Mouse (Mus musculus): ENCODE measurements at regions not wholly inside any gene's neighbourhood (a gene's known extent, or its start where the extent isn't known, plus 50 kb on each side); places are given as distances from the start of the nearest gene placed in this dataset.

GRCm38 (mm10) chr1:92731353-92732282 lies 83.0 kb upstream of the Otos start:
- H3K27ac ChIP-seq (replicated peaks), result no peak overlapping the region
- no peaks in the 10 kb centered on the region for H3K9me3 ChIP-seq (replicated peaks)
- peaks cover 8% of the 10 kb centered on the region; the same call in 1 of the 2 replicates for H3K4me1 ChIP-seq
- WGBS, result 76% methylated on average over 11 of the region's 11 CpGs
- no peak for ATAC-seq (ENCODE audit: insufficient number of reproducible peaks, low FRiP score, low TSS enrichment, low read depth)
- H3K27me3 ChIP-seq, result no peaks in the 10 kb centered on the region
- no peak overlapping the region for H3K4me2 ChIP-seq (replicated peaks)
- no peak overlapping the region for H3K4me3 ChIP-seq (replicated peaks)
- no peak overlapping the region for H3K9ac ChIP-seq
- no peaks in the 10 kb centered on the region for H3K36me3 ChIP-seq

GRCm38 (mm10) chr1:92730576-92730975 lies 81.9 kb upstream of the Otos start:
- Histone ChIP-seq H3K27me3 (no peaks in the 10 kb centered on the region), H3K4me3 (replicated peaks) (no peak overlapping the region), H3K9me3 (replicated peaks) (no peaks in the 10 kb centered on the region), H3K27ac (replicated peaks) (no peak overlapping the region), H3K4me1 (peaks cover 8% of the 10 kb centered on the region; the same call in 1 of the 2 replicates), H3K36me3 (no peaks in the 10 kb centered on the region), H3K4me2 (replicated peaks) (no peak overlapping the region), H3K9ac (no peak overlapping the region)
- WGBS, result 35% methylated on average over 6 of the region's 6 CpGs
- no peak for ATAC-seq (ENCODE audit: insufficient number of reproducible peaks, low FRiP score, low TSS enrichment, low read depth)

- Histone ChIP-seq H3K4me3 (replicated peaks) (no peak overlapping the region), H3K4me2 (replicated peaks) (no peak overlapping the region), H3K4me1 (peaks cover 8% of the 10 kb centered on the region; the same call in 1 of the 2 replicates), H3K9me3 (replicated peaks) (no peaks in the 10 kb centered on the region), H3K27ac (replicated peaks) (no peak overlapping the region), H3K9ac (no peak overlapping the region), H3K36me3 (no peaks in the 10 kb centered on the region), H3K27me3 (no peaks in the 10 kb centered on the region)
- no peak for ATAC-seq (ENCODE audit: insufficient number of reproducible peaks, low FRiP score, low TSS enrichment, low read depth)
- 63% methylated on average over 4 of the region's 4 CpGs for WGBS
Observed at GRCm38 (mm10) chr1:92727961-92728360, 79.3 kb upstream of the Otos start.

- Histone ChIP-seq H3K4me1 (peaks cover 8% of the 10 kb centered on the region; the same call in 1 of the 2 replicates), H3K9me3 (replicated peaks) (no peaks in the 10 kb centered on the region), H3K4me3 (replicated peaks) (no peak overlapping the region), H3K4me2 (replicated peaks) (no peak overlapping the region), H3K9ac (no peak overlapping the region), H3K36me3 (no peaks in the 10 kb centered on the region), H3K27ac (replicated peaks) (no peak overlapping the region), H3K27me3 (no peaks in the 10 kb centered on the region)
- 60% methylated on average over 6 of the region's 6 CpGs for WGBS
- ATAC-seq (ENCODE audit: insufficient number of reproducible peaks, low FRiP score, low TSS enrichment, low read depth), result no peak
Observed at GRCm38 (mm10) chr1:92727371-92727770, 78.7 kb upstream of the Otos start.

GRCm38 (mm10) chr1:92726341-92726740 lies 77.7 kb upstream of the Otos start:
- Histone ChIP-seq H3K9me3 (replicated peaks) (no peaks in the 10 kb centered on the region), H3K4me3 (replicated peaks) (no peak overlapping the region), H3K4me1 (peaks cover 8% of the 10 kb centered on the region; the same call in 1 of the 2 replicates), H3K27me3 (no peaks in the 10 kb centered on the region), H3K36me3 (no peaks in the 10 kb centered on the region), H3K9ac (no peak overlapping the region), H3K27ac (replicated peaks) (no peak overlapping the region), H3K4me2 (replicated peaks) (no peak overlapping the region)
- 73% methylated on average over 6 of the region's 6 CpGs for WGBS
- ATAC-seq (ENCODE audit: insufficient number of reproducible peaks, low FRiP score, low TSS enrichment, low read depth), result no peak

GRCm38 (mm10) chr1:92724135-92724534 lies 75.5 kb upstream of the Otos start:
- no peak for ATAC-seq (ENCODE audit: insufficient number of reproducible peaks, low FRiP score, low TSS enrichment, low read depth)
- H3K4me3 ChIP-seq (replicated peaks), result no peak overlapping the region
- 73% methylated on average over 3 of the region's 3 CpGs for WGBS

GRCm38 (mm10) chr1:92720567-92720966 lies 71.9 kb upstream of the Otos start:
- H3K36me3 ChIP-seq, result no peaks in the 10 kb centered on the region
- WGBS, result 47% methylated on average over 10 of the region's 10 CpGs
- H3K9me3 ChIP-seq (replicated peaks), result no peaks in the 10 kb centered on the region
- no peak for ATAC-seq (ENCODE audit: insufficient number of reproducible peaks, low FRiP score, low TSS enrichment, low read depth)
- H3K4me2 ChIP-seq (replicated peaks), result no peak overlapping the region
- no peaks in the 10 kb centered on the region for H3K27me3 ChIP-seq
- no peak overlapping the region for H3K4me3 ChIP-seq (replicated peaks)
- H3K9ac ChIP-seq, result no peak overlapping the region
- no peaks in the 10 kb centered on the region for H3K4me1 ChIP-seq
- H3K27ac ChIP-seq (replicated peaks), result no peak overlapping the region

More at GRCm38 (mm10) chr1:92724135-92724534, 75.5 kb upstream of the Otos start:
- Histone ChIP-seq H3K9me3 (replicated peaks) (no peaks in the 10 kb centered on the region), H3K9ac (no peak overlapping the region), H3K4me2 (replicated peaks) (no peak overlapping the region), H3K36me3 (no peaks in the 10 kb centered on the region), H3K4me1 (no peaks in the 10 kb centered on the region), H3K27me3 (no peaks in the 10 kb centered on the region), H3K27ac (replicated peaks) (no peak overlapping the region)

GRCm38 (mm10) chr1:92719864-92720263 lies 71.2 kb upstream of the Otos start:
- Histone ChIP-seq H3K4me1 (peaks cover 5% of the 10 kb centered on the region), H3K4me2 (replicated peaks) (no peak overlapping the region), H3K27me3 (no peaks in the 10 kb centered on the region), H3K36me3 (no peaks in the 10 kb centered on the region), H3K9ac (no peak overlapping the region), H3K9me3 (replicated peaks) (no peaks in the 10 kb centered on the region), H3K27ac (replicated peaks) (no peak overlapping the region), H3K4me3 (replicated peaks) (no peak overlapping the region)
- ATAC-seq (ENCODE audit: insufficient number of reproducible peaks, low FRiP score, low TSS enrichment, low read depth), result no peak
- WGBS, result 89% methylated on average over 6 of the region's 6 CpGs

- no peak for ATAC-seq (ENCODE audit: insufficient number of reproducible peaks, low FRiP score, low TSS enrichment, low read depth)
- H3K4me1 ChIP-seq, result peaks cover 7% of the 10 kb centered on the region
- no peak overlapping the region for H3K27ac ChIP-seq (replicated peaks)
- no peaks in the 10 kb centered on the region for H3K27me3 ChIP-seq
- no peak overlapping the region for H3K4me2 ChIP-seq (replicated peaks)
- WGBS, result 68% methylated on average over 4 of the region's 4 CpGs
- H3K36me3 ChIP-seq, result no peaks in the 10 kb centered on the region
- no peaks in the 10 kb centered on the region for H3K9me3 ChIP-seq (replicated peaks)
- no peak overlapping the region for H3K9ac ChIP-seq
- no peak overlapping the region for H3K4me3 ChIP-seq (replicated peaks)
Observed at GRCm38 (mm10) chr1:92718108-92718507, 69.5 kb upstream of the Otos start.

GRCm38 (mm10) chr1:92714725-92715324 lies 66.2 kb upstream of the Otos start:
- H3K36me3 ChIP-seq, result no peaks in the 10 kb centered on the region
- no peak for ATAC-seq (ENCODE audit: insufficient number of reproducible peaks, low FRiP score, low TSS enrichment, low read depth)
- H3K9me3 ChIP-seq (replicated peaks), result no peaks in the 10 kb centered on the region
- 18% methylated on average over 9 of the region's 9 CpGs for WGBS
- no peak overlapping the region for H3K9ac ChIP-seq
- H3K4me2 ChIP-seq (replicated peaks), result no peak overlapping the region
- H3K27me3 ChIP-seq, result no peaks in the 10 kb centered on the region
- peaks cover 12% of the 10 kb centered on the region for H3K4me1 ChIP-seq
- no peak overlapping the region for H3K4me3 ChIP-seq (replicated peaks)
- no peak overlapping the region for H3K27ac ChIP-seq (replicated peaks)

GRCm38 (mm10) chr1:92712366-92712765 lies 63.7 kb upstream of the Otos start:
- H3K27ac ChIP-seq (replicated peaks), result no peak overlapping the region
- no peak overlapping the region for H3K4me3 ChIP-seq (replicated peaks)
- 58% methylated on average over 8 of the region's 8 CpGs for WGBS
- H3K9me3 ChIP-seq (replicated peaks), result no peaks in the 10 kb centered on the region
- no peak overlapping the region for H3K4me2 ChIP-seq (replicated peaks)
- peaks cover 26% of the 10 kb centered on the region for H3K4me1 ChIP-seq
- H3K36me3 ChIP-seq, result no peaks in the 10 kb centered on the region
- H3K9ac ChIP-seq, result no peak overlapping the region
- no peaks in the 10 kb centered on the region for H3K27me3 ChIP-seq
- ATAC-seq (ENCODE audit: insufficient number of reproducible peaks, low FRiP score, low TSS enrichment, low read depth), result no peak
